Mouse (Mus musculus) lung, embryonic 16.5 days (tissue): Measurements from ENCODE around the gene Kpna1. TPM values are rescaled to one million over a fixed set of nuclear protein-coding genes. Genes with fewer than 3 reads are reported as not detected.
"Not testable (repeated sequence)": the region's sequence is repeated elsewhere in the genome, so short reads cannot be mapped to it uniquely, and the experiment has no call there.

ENCODE experiments used
- ATAC-seq: fragments of 200-750 bp; cut with Nextera tagmentation; 2 replicates; pipeline ENCODE4 v1.8.0; 2017; ENCODE audit warnings: low read depth, mild to moderate bottlenecking, moderate library complexity
- H3K27ac ChIP-seq: fragments of 300-500 bp; sonication (generic); 2 replicates; pipeline ENCODE4 v1.5.1; 2014; ENCODE audit warnings: mild to moderate bottlenecking, control low read depth, low read length
- H3K27me3 ChIP-seq: fragments of 300-500 bp; sonication (generic); 2 replicates; pipeline ENCODE4 v1.6.1; 2014; ENCODE audit warnings: low read depth, low read length, mixed read lengths; ENCODE audit not compliant: control insufficient read depth, insufficient read depth
- H3K36me3 ChIP-seq: fragments of 300-500 bp; sonication (generic); 2 replicates; pipeline ENCODE4 v1.6.1; 2014; ENCODE audit warnings: low read length; ENCODE audit not compliant: control insufficient read depth, insufficient read depth
- H3K4me1 ChIP-seq: fragments of 300-500 bp; sonication (generic); replicated peaks from 2 replicates; pipeline ENCODE4 v1.6.1; 2014; ENCODE audit warnings: low read length, mixed read lengths; ENCODE audit not compliant: control insufficient read depth, insufficient read depth
- H3K4me2 ChIP-seq: fragments of 300-500 bp; sonication (generic); 2 replicates; pipeline ENCODE4 v1.6.1; 2014; ENCODE audit warnings: low read depth, low read length, control low read depth
- H3K4me3 ChIP-seq: fragments of 300-500 bp; sonication (generic); 2 replicates; pipeline ENCODE4 v1.5.1; 2014; ENCODE audit warnings: mild to moderate bottlenecking, low read length, control low read depth
- H3K9ac ChIP-seq: fragments of 300-500 bp; sonication (generic); 2 replicates; pipeline ENCODE4 v1.6.1; 2014; ENCODE audit warnings: low read length, control low read depth
- H3K9me3 ChIP-seq: fragments of 300-500 bp; sonication (generic); 2 replicates; pipeline ENCODE4 v1.6.1; 2016; ENCODE audit warnings: low read length; ENCODE audit not compliant: control insufficient read depth
- WGBS: fragments of 180-500 bp; shearing (Covaris S2); extraction: QIAGEN DNeasy Blood & Tissue Kit; methylation state at CpG from one replicate; pipeline ENCODE4 v1.1.7; 2014; 5-methylcytosine and 5-hydroxymethylcytosine counted together
- polyA plus RNA-seq: library from polyadenylated mRNA; unstranded; fragments of >200 nt; fragmentation: Nextera tagmentation; extraction: Ambion mirVana; gene quantifications from 2 replicates; pipeline ENCODE4 v1.2.1, GENCODE M21; 2015

Kpna1 gene
- polyA plus RNA-seq, 1 experiment from 2014 or later = 34.8 TPM

GRCm38 (mm10) chr16:36056416-36056815 is 77.9 kb downstream of the Kpna1 start:
- ATAC-seq = no peak
- H3K4me1 ChIP-seq = no peaks in the 10 kb centered on the region
- no peak overlapping the region for H3K27ac ChIP-seq
- no peaks in the 10 kb centered on the region for H3K27me3 ChIP-seq
- no peak overlapping the region for H3K9ac ChIP-seq
- WGBS = 90% methylated on average over 11 of the region's 11 CpGs
- H3K4me2 ChIP-seq = no peak overlapping the region
- no peak overlapping the region for H3K4me3 ChIP-seq
- peaks cover 5% of the 10 kb centered on the region; the same call in 1 of the 2 replicates for H3K36me3 ChIP-seq
- no peaks in the 10 kb centered on the region for H3K9me3 ChIP-seq

- H3K36me3 ChIP-seq = no peaks in the 10 kb centered on the region
- no peaks in the 10 kb centered on the region for H3K4me1 ChIP-seq
- no peaks in the 10 kb centered on the region for H3K27me3 ChIP-seq
- no peak overlapping the region for H3K9ac ChIP-seq
- no peak overlapping the region for H3K4me3 ChIP-seq
- 60% methylated on average over 8 of the region's 8 CpGs for WGBS
- H3K4me2 ChIP-seq = no peak overlapping the region
- H3K9me3 ChIP-seq = no peaks in the 10 kb centered on the region
- ATAC-seq = no peak
- no peak overlapping the region for H3K27ac ChIP-seq
Measured at GRCm38 (mm10) chr16:36057933-36058475, 79.5 kb downstream of the Kpna1 start.

GRCm38 (mm10) chr16:36062534-36062933 is 84.0 kb downstream of the Kpna1 start:
- WGBS = 83% methylated on average over 1 of the region's 1 CpGs
- H3K4me3 ChIP-seq, H3K4me1 ChIP-seq, H3K36me3 ChIP-seq, H3K9me3 ChIP-seq, ATAC-seq, H3K9ac ChIP-seq, H3K27me3 ChIP-seq, H3K4me2 ChIP-seq, H3K27ac ChIP-seq: not testable (repeated sequence)

GRCm38 (mm10) chr16:36063315-36063714 is 84.8 kb downstream of the Kpna1 start:
- ATAC-seq = no peak
- H3K4me3 ChIP-seq = no peak overlapping the region
- no peak overlapping the region for H3K27ac ChIP-seq
- H3K4me1 ChIP-seq = peaks cover 2% of the 10 kb centered on the region; the same call in 1 of the 2 replicates
- no peak overlapping the region for H3K4me2 ChIP-seq
- H3K27me3 ChIP-seq = no peaks in the 10 kb centered on the region
- H3K36me3 ChIP-seq = no peaks in the 10 kb centered on the region
- H3K9ac ChIP-seq = no peak overlapping the region; the same call in 1 of the 2 replicates
- H3K9me3 ChIP-seq = no peaks in the 10 kb centered on the region
- 69% methylated on average over 2 of the region's 2 CpGs for WGBS

GRCm38 (mm10) chr16:36064904-36065303 is 86.4 kb downstream of the Kpna1 start:
- Histone ChIP-seq H3K4me1 (peaks cover 14% of the 10 kb centered on the region), H3K36me3 (no peaks in the 10 kb centered on the region), H3K4me2 (no peak overlapping the region), H3K27me3 (no peaks in the 10 kb centered on the region), H3K27ac (no peak overlapping the region), H3K9me3 (no peaks in the 10 kb centered on the region), H3K9ac (no peak overlapping the region), H3K4me3 (no peak overlapping the region)
- no peak for ATAC-seq
- 64% methylated on average over 5 of the region's 5 CpGs for WGBS

- no peak for ATAC-seq
- 66% methylated on average over 2 of the region's 2 CpGs for WGBS
- Histone ChIP-seq H3K27ac (no peak overlapping the region), H3K9me3 (no peaks in the 10 kb centered on the region), H3K4me2 (no peak overlapping the region), H3K27me3 (no peaks in the 10 kb centered on the region), H3K36me3 (no peaks in the 10 kb centered on the region), H3K4me1 (peaks cover 17% of the 10 kb centered on the region), H3K9ac (no peak overlapping the region), H3K4me3 (no peak overlapping the region)
Measured at GRCm38 (mm10) chr16:36067694-36068093, 89.1 kb downstream of the Kpna1 start.

- ATAC-seq = no peak
- Histone ChIP-seq H3K4me2 (no peak overlapping the region), H3K27me3 (no peaks in the 10 kb centered on the region), H3K9ac (no peak overlapping the region), H3K36me3 (no peaks in the 10 kb centered on the region), H3K4me3 (no peak overlapping the region), H3K9me3 (no peaks in the 10 kb centered on the region), H3K27ac (no peak overlapping the region), H3K4me1 (peaks cover 19% of the 10 kb centered on the region)
- 56% methylated on average over 3 of the region's 3 CpGs for WGBS
Measured at GRCm38 (mm10) chr16:36068356-36068755, 89.8 kb downstream of the Kpna1 start.

GRCm38 (mm10) chr16:36069819-36070575 is 91.4 kb downstream of the Kpna1 start:
- WGBS = 23% methylated on average over 9 of the region's 9 CpGs
- H3K4me1 ChIP-seq = peaks cover 19% of the 10 kb centered on the region
- H3K4me2 ChIP-seq = peak overlapping the region; percentile 79
- no peaks in the 10 kb centered on the region for H3K27me3 ChIP-seq
- peak overlapping the region; percentile 85 for H3K4me3 ChIP-seq
- no peak for ATAC-seq
- no peaks in the 10 kb centered on the region for H3K9me3 ChIP-seq
- no peaks in the 10 kb centered on the region for H3K36me3 ChIP-seq
- peak overlapping the region; percentile 90 for H3K9ac ChIP-seq
- H3K27ac ChIP-seq = no peak overlapping the region

GRCm38 (mm10) chr16:36071071-36071449 is 92.5 kb downstream of the Kpna1 start:
- Histone ChIP-seq H3K27ac (peak overlapping the region; percentile 99), H3K4me1 (peaks cover 19% of the 10 kb centered on the region), H3K9me3 (no peaks in the 10 kb centered on the region), H3K27me3 (no peaks in the 10 kb centered on the region), H3K36me3 (no peaks in the 10 kb centered on the region), H3K4me2 (peak overlapping the region; percentile 79), H3K9ac (peak overlapping the region; percentile 90), H3K4me3 (peak overlapping the region; percentile 85)
- no peak; the same call in 1 of the 2 replicates for ATAC-seq
- WGBS = 0% methylated on average over 16 of the region's 16 CpGs
